Mouse (Mus musculus): ENCODE data around the gene Antxrl.

Antxrl gene

GRCm38 (mm10) chr14:34052516-34052915 lies at the start of gene Antxrl:
Gene Antxrl, plus strand, starts transcription at chr14:34052707.
- no peak for DNase-seq (ENCODE audit: low spot score in 2 of 2)

- no peak for DNase-seq (ENCODE audit: low spot score in 2 of 2)
Observed at GRCm38 (mm10) chr14:34015063-34015462, 37.4 kb upstream of the Antxrl start, which contains the start of gene Gm30083. Gene Gm30083, minus strand, starts transcription at chr14:34015182.

- DNase-seq (ENCODE audit: low spot score in 2 of 2): no peak
Observed at GRCm38 (mm10) chr14:34016381-34016780, 36.1 kb upstream of the Antxrl start, which contains the start of gene Gm5460. Gene Gm5460, plus strand, starts transcription at chr14:34016758.

GRCm38 (mm10) chr14:34016938-34017337 lies 35.6 kb upstream of the Antxrl start:
- DNase-seq (ENCODE audit: low spot score in 2 of 2): no peak

GRCm38 (mm10) chr14:34026710-34027109 lies 25.8 kb upstream of the Antxrl start:
- no peak for DNase-seq (ENCODE audit: low spot score in 2 of 2)

- DNase-seq (ENCODE audit: low spot score in 2 of 2): no peak
Observed at GRCm38 (mm10) chr14:34033841-34034610, 18.5 kb upstream of the Antxrl start.

GRCm38 (mm10) chr14:34041241-34041640 lies 11.3 kb upstream of the Antxrl start:
- no peak for DNase-seq (ENCODE audit: low spot score in 2 of 2)

GRCm38 (mm10) chr14:34043341-34043740 lies 9.2 kb upstream of the Antxrl start:
- DNase-seq (ENCODE audit: low spot score in 2 of 2): no peak

GRCm38 (mm10) chr14:34050101-34050779 lies 2.3 kb upstream of the Antxrl start:
- no peak for DNase-seq (ENCODE audit: low spot score in 2 of 2)

- DNase-seq (ENCODE audit: low spot score in 2 of 2): no peak
Observed at GRCm38 (mm10) chr14:34071665-34072064, 19.2 kb downstream of the Antxrl start.

- DNase-seq (ENCODE audit: low spot score in 2 of 2): no peak
Observed at GRCm38 (mm10) chr14:34075346-34075745, 22.8 kb downstream of the Antxrl start.

GRCm38 (mm10) chr14:34077222-34077621 lies 24.7 kb downstream of the Antxrl start:
- no peak for DNase-seq (ENCODE audit: low spot score in 2 of 2)

- DNase-seq (ENCODE audit: low spot score in 2 of 2): no peak
Observed at GRCm38 (mm10) chr14:34078293-34078692, 25.8 kb downstream of the Antxrl start.

- peak; percentile 46 to 66 for DNase-seq (ENCODE audit: low spot score in 2 of 2)
Observed at GRCm38 (mm10) chr14:34080321-34080997, 28.0 kb downstream of the Antxrl start.

- no peak for DNase-seq (ENCODE audit: low spot score in 2 of 2)
Observed at GRCm38 (mm10) chr14:34085731-34086130, 33.2 kb downstream of the Antxrl start, which contains the start of gene Anxa8. Gene Anxa8, plus strand, starts transcription at chr14:34085981.

GRCm38 (mm10) chr14:34086806-34087205 lies 34.3 kb downstream of the Antxrl start:
- DNase-seq (ENCODE audit: low spot score in 2 of 2): no peak

- DNase-seq (ENCODE audit: low spot score in 2 of 2): no peak
Observed at GRCm38 (mm10) chr14:34087856-34088398, 35.4 kb downstream of the Antxrl start.

- no peak for DNase-seq (ENCODE audit: low spot score in 2 of 2)
Observed at GRCm38 (mm10) chr14:34089796-34090195, 37.3 kb downstream of the Antxrl start.

GRCm38 (mm10) chr14:34091475-34091874 lies 39.0 kb downstream of the Antxrl start:
- no peak for DNase-seq (ENCODE audit: low spot score in 2 of 2)

- DNase-seq (ENCODE audit: low spot score in 2 of 2): no peak
Observed at GRCm38 (mm10) chr14:34092856-34093255, 40.3 kb downstream of the Antxrl start.

- DNase-seq (ENCODE audit: low spot score in 2 of 2): no peak
Observed at GRCm38 (mm10) chr14:34096161-34096560, 43.7 kb downstream of the Antxrl start.

- DNase-seq (ENCODE audit: low spot score in 2 of 2): no peak
Observed at GRCm38 (mm10) chr14:34102601-34103000, 50.1 kb downstream of the Antxrl start, which contains the start of gene A630023A22Rik. Gene A630023A22Rik, minus strand, starts transcription at chr14:34102754.

Measured in heart, adult 9 months (tissue).